Mouse (Mus musculus) thymus, postnatal 36 days (tissue): ENCODE measurements around the gene 4930562C15Rik.
A peak's percentile ranks its signal among the peaks of the same experiment; 100 is the strongest.

Experiments used
- DNase-seq, 2 experiments: peaks; one replicate each; pipeline ENCODE4 v3.0.0; 2022; ENCODE audit warnings: mixed read lengths in 2 of 2

Gene 4930562C15Rik

DNA sequence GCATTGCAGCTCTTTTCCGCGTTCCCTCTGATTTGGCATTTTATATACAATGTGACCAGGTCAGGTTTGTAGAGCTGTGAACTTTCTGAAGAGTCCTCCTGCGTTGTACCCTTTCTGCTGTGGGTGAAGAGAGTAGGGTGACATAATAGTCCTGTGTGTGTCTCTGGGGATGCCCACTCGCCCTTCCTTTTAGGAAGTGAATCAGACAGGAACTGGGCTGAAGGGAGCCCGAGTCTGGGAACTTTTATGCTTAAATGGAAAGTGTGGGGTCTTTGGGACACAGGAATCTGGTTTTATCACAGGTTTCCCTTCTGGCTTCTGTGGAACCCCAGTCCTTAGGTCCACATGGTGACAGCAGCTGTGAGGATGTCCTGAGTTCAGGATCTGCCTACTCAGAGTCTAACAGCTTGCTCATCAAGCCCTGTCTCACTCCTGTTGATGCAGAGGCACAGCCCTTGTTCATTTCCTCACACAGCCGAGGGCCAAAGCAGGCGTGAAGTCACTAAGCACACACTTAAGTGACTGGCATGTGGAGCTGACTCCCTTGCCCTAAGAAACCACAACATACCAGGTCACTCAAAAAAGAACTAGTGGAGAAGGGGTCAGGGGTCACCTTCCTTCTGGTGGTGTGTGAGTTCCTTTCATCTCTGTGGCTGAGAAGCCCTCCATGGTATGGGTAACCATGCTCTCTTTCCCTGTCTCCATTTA is 59.1 kb downstream of the 4930562C15Rik start:
- no peak for DNase-seq

DNA sequence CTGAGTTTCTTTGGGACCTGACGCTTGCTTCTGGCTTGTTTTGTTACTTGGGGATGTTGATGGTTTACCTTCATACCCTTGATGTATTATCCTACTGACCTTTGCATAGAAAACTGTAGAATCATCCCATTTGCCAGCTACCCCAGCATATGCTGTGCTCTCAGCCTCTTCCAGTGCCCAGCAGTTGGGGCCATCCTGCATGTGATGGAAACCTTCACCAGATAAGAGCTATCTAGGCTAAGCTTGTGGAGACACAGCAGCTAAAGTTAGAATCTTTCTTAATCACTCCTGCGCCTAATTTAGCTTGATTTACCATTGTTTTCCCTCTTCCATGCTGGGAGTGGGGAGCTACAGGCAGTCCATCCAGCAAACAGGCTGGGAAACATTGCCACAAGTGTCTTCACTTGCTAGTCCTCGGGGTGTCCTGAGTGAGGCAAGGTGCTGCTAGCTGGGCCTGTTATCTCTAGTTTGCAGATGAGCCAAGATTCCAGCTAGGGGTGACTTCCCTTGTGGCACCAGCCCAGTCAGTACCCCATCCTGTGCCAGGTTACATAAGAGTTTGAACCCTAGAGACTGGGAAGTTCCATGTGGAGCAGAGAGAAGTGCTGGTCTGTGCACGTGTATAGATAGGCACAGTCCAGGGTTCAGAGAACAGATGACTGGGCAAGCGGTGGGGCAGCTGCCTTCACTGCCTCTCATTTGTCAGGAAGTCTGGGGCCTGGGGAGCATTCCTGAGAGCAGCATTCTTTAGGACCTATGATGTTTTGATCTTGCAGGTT is 61.2 kb downstream of the 4930562C15Rik start:
- no peak for DNase-seq

DNA sequence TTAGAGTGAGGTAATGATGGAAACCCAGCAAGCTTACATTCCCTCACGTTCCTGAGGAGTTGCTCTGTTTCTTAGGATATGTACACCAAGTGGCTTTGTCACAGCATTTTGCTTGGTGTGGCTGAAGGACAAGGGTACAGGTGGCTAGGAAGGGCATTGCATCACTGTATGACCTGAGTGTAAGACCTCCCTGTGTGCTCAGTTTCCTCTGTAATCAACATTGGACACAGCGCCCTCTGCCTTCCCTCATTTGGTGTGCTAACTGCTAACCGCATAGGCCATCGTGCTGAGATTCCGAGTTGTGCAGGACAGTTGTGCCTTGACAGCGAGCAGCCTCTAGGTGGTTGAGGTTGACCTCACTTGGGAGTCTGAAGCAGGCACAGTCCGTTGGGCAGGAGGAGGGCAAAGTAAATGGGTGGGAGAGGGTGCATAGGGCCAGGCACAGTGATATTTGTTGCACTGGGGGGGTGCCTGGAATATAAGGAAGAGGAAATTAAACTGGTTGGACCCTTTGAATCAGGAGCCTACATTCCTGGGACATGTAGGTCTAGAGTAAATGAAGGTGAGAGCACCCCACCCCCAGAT is 62.0 kb downstream of the 4930562C15Rik start:
- no peak for DNase-seq

DNA sequence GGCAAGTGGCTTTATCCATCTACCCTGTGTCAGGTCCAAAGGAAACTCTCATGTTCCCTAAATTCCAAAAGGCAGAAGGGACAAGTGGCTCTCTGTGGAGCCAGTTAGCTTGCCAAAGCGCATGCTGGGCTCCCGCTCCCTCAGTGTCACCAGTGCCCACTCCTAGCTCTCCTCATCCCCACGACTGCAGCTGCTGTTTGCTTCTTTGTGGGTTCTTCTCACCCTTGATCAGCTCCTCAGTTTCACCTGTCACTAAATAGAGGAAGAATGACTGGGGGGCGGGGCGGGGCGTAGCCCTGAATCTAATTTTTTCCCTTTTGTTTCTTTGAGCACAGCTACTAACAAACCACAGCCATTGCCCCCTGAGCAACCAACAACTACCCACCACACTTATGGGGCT is 63.7 kb downstream of the 4930562C15Rik start:
- DNase-seq = peak in 1 of 2 experiments; percentile 34

DNA sequence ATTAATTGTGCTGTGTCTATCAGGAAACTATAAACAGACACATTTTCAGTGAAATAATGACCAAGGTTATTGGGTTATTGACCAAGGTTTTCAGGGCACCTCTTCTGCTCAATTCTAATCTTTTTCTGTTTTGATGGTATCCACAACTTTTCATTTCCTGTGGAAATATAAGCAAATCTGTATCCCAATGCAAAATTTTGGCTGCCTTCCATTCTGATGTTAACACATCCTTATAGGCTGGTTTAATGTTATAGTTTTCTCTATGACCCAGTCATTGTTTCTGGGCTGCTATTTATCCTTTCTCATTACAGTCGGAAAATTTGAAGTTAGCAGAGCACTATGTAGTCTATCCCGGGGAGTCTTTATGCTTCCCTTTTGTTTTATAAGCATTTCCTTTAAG is 64.5 kb downstream of the 4930562C15Rik start:
- no peak for DNase-seq

DNA sequence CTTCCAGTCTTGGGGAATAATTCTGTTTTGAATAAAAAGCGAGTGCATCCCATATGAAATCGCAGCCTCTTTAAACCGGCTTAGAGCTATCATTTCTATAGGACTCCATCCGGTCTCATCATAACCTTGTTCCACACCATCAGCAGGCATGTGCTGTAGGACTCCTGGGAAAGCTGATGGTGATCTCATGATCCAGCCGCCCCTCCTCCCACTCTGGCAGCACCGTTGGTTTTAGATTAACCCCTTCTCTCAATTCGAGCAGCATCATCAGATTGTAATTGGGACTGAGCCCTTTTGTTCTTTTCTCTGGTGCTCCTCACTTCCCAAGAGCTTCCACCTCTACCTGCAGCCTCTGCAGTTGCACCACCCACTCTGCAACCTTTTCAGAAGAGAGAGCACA is 66.0 kb downstream of the 4930562C15Rik start:
- DNase-seq = no peak

DNA sequence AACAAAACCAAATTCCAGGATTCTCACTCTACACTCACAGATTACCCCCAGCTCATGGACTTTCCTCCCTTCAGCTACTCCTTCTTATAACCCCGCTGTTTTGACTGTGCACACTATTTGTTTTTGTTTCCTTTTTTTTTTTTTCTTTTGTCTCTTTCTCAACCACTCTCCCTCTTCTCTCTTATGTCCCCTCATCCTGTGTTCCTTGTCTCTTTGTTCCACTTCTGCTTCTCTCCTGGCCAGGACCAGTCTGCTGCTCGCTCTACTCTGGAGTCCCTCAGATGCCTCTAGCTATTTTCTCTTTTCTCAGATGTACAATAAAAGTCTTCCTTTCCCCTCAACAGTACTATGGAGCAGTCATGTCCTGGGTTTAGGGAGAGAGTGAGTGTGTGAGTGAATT is 67.2 kb downstream of the 4930562C15Rik start:
- no peak for DNase-seq

DNA sequence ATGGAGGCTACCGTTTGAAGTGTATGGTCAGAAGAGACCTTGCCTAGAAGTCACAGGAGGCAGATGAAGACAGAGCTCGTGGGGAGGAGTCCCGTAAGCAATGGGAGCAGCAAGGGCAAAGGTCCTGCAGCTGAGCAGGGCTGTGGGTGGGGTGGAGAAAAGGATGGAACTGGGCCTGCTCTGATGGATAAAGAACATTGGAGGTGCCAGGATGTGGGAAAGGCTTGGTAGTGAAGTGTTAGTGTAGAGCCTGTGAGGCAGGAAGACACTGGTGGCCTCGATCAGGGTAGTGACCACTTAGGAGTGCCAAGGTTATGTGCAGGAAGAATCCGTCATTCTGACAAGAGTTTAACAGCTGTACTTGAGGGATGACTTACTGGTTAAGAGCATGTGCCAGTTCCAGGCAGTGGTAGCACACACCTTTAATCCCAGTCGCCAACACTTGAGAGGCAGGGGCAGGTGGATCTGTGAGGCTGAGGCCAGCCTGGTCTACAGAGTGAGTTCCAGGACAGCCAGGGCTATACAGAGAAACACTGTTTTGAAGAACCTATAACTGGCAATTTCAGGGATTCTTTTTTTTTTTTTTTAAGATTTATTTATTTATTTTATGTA is 68.4 kb downstream of the 4930562C15Rik start:
- DNase-seq = no peak

DNA sequence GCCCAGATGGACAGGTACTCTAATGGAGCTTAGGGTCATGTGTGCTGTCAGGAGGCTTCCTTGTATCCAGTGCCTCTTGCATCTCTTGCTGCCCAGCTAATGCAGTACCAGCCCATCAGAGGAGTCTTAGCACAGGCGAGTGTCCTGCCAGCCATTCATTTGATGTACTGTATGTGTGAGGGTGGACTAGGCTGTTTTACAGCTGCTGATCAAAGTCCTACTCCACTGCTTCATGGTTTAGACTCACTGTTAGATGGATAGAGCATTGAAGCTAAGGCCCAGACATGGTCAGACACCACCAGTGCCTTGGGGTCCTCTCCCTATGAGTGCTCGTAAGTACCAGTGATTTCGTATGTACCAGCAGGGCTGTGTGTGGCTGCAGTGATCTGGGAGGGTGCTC is 69.7 kb downstream of the 4930562C15Rik start:
- no peak for DNase-seq

DNA sequence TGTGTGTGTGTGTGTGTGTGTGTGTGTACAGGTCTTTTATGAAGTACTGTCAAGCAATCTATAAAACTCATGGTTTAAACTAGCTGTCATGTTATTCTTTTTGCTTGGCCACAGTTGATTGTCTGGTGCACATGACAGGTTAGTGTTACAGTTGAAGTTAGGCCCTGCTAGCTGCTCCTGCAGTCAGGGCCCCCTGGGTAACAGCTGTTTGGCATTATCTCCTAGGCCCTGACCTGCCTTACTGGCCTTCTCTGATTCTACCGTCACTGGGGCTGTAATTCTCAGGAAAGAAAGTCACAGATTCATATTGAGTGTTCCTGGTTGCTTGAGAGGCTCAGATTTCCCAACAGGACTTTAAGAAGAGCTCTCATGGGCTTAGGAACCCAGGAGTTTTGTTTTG is 70.4 kb downstream of the 4930562C15Rik start:
- no peak for DNase-seq

DNA sequence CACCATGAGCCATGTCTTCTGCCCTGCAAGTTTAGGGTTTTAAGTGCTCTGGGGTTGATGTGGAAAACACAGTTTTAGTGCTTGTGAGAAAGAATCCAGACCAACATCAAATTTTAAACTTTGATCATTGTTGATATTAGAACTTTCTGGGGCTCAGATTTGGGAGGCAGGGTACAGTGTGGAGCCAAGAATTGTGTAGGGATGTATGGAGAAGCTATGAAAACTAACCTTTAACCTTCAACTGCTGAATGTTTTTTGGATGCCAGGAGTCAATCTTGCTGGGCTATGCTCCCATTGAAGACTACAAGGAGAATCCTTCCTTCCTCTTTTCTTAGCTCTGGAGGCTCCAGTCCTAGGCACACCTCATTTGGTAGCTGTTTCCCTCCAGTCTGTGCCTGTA is 71.3 kb downstream of the 4930562C15Rik start:
- no peak for DNase-seq

DNA sequence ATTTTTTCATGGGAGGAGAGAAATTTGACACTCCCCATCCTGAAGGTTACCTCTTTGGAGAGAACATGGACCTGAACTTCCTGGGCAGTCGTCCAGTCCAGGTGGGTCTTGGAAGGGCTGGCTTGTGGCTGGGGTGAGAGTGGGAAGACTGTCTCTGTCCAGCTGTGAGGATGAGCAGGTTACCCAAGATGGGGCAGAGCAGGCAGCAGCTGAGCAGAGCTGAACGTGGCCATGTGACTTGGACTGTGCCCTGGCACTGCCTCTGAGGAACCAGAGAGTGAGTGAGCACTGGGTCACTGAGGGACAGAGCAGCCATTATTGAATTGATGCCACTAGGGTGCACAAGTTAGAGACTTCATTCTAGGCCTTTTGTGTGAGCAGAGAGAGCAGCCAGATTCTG is 72.2 kb downstream of the 4930562C15Rik start:
- DNase-seq = no peak

DNA sequence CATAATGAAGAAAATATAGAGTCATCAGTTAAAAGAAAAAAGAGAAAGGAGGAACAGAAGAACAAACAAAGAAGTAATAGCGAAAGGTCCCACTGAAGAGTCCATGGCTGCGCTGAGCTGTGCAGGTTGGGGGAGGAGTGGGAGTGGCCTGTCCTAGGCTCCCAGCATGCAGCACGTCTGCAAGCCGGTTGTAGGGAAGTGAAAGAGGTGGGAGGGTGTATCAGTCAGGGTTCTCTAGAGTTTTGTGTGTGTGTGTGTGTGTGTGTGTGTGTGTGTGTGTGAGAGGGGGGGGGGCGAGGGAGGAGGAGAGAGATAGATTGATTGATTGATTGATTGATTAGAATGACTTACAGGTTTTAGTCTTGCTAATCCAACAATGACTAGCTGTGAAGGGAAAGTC is 72.8 kb downstream of the 4930562C15Rik start:
- DNase-seq = no peak

DNA sequence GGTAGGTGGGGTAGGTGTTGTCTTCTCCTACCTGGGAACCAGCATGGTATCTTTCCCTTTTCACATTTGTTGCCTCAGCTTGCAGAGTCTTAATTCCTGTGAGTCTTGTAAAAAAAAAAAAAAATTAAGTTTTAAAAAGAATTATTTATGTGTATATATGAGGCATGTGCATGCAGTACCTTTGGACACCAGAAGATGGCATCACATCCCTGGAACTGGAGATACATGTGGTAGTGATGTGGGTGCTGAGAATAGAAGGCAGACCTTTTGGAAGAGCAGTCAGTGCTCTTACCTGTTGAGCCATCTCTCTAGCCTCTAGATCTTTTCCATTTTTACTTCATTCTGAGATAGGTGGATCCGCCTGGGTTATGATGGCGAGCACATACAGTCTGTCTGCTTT is 74.5 kb downstream of the 4930562C15Rik start:
- no peak for DNase-seq

DNA sequence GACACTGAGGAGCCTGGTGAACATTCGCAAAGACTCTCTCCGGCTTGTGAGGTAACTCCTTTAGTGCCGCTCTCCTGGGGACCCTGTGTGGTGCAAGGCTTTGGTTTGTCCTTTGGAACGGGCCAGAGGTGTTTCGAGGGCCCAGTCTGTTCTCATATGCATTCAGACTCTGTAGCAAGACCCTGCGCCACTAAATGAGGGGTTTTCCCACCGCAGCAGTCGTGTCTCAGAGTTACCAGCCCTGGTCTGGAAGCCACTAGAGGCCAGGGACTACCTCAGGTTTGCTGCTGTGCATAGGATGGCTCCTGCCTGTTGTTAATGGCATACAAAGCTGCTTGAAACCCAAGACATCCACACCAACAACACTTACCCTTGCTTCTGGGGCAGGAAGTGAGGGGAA is 75.5 kb downstream of the 4930562C15Rik start:
- no peak for DNase-seq

DNA sequence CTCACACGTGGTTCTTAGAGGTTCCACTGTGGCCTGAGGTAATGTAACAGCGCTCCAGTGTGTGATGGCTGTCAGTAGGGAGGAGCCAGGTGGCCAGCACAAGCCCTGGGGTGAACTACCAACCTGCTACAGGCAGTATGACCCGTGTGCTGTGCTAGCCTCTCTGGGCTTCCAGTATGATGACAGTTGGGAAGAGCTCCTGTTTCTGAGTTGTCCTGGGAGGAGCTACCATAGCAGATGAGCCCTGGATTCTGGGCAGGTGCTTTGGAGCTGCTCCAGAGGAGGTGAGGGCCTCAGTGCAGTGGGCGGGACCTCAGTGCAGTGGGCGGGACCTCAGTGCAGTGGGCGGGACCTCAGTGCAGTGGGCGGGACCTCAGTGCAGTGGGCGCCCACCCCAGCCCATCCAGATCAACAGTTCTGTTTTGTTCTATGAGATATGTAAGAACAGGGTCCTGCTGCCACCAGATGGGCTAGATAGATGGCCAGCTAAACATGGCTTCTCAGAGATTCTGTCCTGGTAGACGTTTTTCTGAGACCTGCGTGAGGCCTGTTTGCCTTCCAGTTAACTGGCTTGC is 76.9 kb downstream of the 4930562C15Rik start:
- no peak for DNase-seq

DNA sequence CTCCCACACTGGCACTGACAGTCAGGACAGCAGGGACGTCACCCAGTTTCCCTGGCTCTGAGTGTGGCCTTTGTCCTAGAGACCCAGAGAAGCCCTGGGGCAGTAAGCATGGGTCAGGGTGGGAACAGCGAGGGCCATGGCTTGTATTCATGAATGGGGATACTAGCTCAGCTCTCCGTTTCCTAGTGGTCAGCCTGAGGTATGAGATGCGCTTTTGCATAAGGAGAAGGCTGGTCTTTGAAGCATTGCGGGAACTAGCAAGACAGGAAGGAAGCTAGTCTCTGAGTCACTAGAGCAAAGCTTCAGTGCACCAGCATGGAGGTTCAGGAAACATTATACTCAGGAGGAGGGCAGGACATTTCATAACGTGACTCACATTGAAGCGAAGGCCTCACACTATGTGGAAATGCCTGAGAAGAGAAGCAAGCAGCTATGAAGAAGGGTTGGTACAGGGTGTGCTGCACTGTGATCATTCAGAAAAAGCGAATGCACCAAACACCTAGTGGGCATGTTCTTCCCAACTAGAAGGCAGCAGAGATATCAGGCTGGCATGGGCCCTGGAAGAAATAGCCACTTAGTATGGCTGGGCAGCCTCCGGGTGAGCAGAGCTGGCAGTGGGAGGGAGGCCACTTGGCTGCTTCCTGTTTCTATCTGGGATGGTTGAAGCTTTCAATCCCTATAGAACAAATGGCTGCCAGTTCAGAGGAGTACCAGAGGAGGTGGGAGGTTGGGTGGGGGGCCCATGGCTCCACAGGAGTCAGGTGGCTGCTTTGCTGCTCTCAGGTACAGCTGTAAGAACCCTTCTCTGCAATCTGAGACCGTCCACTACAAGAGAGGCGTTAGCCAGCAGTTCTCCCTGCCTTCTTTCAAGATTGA is 77.9 kb downstream of the 4930562C15Rik start:
- no peak for DNase-seq

DNA sequence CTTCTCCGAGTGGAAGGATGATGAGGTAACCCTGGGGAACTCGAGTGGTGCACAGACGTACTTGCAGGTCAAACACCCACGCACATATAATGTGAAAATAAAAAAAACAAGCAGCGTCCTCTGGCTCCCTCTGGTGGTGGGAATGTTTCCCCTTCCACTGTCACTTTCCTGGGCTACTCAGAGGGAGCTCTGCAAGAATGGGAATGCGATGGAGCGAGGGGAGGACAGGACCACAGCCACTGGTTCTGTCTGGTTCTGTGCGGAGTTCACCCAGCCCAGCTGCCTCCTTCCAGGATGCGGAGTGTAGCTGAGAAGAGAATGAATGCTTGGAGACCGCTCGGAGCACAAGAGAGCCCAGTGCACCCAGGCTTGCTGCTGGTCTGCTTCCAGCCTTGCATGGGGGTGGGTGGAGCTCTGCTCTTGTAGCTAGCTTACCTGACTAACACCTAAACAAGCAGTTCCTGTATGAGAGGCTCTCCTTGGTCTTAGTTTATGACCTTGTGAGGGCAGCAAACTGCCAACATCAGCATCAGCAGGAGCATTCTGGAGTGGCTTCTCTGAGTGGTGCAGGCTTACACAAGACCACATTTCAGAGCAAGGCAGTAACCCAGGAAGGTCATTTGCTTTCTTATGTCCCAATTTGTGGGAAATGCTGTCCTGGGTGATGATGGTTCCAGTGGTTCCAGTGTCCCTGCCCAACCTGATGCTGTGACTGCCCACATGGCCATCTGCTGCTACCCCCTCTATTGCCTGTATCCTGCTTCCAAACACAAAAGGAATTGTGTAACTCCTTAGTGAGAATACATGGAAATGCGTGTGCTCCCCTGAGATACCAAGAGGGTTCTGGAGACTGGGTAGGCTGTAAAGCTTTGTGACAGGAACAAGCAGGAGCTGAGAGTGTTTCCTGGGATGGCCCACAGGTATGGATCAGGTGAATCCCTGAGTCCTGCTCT is 78.8 kb downstream of the 4930562C15Rik start:
- peak; percentile 70 to 80 for DNase-seq

DNA sequence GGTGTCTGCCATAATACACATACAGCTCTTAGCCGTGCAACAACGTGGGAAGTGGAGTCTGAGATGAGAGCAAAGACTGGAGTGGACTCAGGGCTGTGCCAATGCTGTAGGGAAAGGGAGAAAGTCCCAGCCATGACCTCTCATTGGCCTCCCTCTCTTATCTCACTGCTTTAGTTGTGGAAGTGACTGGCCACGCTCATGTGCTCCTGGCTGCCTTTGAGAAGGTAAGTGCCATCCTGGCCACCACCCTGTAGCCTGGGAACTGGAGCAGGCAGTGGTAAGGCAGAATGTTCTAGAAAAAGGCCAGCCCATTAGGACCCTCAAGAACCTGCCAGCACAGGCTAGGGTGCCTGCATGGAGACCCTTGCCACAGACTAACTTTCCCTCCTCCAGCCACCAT is 80.7 kb downstream of the 4930562C15Rik start:
- no peak for DNase-seq

DNA sequence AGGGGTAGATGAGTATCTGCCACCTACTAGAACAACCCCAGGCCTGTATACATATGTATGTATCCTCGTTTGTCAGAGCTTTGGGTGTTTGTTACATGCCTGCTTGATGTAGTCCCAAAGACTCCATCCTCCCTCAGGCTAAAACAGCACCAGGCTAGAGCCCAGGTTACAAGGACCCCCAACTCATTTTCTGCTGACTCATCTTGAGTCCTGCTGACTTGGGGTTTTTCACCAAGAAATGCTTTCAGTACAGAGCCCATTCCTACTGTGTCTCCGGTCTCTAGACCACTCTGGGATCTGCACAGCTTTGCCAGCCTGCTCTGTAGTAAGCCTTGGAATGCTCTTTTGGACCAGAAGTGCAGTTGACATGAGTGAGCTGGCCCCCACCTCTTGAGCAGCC is 81.4 kb downstream of the 4930562C15Rik start:
- DNase-seq = no peak
